Mouse (Mus musculus) NIH3T3 (cell line): Measurements from ENCODE around the gene Rhox2f.
A peak's percentile ranks its signal among the peaks of the same experiment; 100 is the strongest.
"Not testable (repeated sequence)": the region's sequence is repeated elsewhere in the genome, so short reads cannot be mapped to it uniquely, and the experiment has no call there.

Experiments used
- DNase-seq: peaks from one replicate; pipeline ENCODE4 v3.0.0-alpha.2; 2012; ENCODE audit warnings: low read depth

The Rhox2f gene

GRCm38 (mm10) chrX:37571105-37571504 is at the start of gene Rhox2f:
Rhox2f (plus strand) TSS chrX:37571405.
- not testable (repeated sequence) for DNase-seq

DNA sequence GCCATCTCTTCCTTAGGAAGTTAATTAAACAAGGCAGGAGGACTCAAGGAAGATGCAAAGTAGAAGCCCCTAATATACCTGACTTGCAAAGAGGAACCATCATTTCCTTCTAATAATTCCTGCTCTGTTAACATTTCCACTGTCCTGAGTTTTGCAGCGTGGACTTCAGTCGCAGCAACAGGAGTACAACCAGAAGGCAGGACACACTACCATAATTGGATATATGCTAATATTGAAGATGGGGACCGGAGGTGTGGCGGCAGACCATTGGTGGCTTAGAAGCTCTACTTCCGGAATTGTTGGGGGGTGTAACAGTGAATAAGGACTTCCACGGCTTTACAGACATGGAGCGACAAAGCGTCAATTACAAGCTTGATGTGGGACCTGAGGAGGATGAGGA is 41.1 kb upstream of the Rhox2f start, which contains the start of gene Rhox2e:
Rhox2e (plus strand) TSS at position 301 of the 400 bp plus-strand sequence.
- not testable (repeated sequence) for DNase-seq

DNA sequence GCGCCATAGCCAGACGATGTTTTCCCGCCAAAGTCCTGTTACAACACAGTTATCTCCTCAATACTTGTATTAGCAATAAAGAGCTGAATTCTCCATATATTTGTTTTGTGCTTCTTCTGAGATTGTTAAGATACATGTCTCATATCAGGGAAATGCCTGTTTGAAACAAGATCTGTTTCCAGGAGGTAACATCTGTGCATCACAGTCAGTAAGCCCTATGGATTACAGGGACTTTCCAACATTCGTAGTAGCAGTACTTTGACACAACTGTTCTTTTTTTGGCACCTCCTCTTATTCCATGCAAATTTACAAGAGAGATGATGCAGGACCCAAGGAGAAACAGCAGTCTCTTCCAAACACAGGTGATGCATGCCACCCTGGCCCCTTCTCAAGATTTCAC is 29.5 kb upstream of the Rhox2f start, which contains the start of gene Rhox3e:
Rhox3e (plus strand) TSS at position 301 of the 400 bp plus-strand sequence.
- not testable (repeated sequence) for DNase-seq

- DNase-seq, result not testable (repeated sequence)
Measured at GRCm38 (mm10) chrX:37557112-37557511, 14.1 kb upstream of the Rhox2f start, which contains the start of gene Rhox4e. Rhox4e (plus strand) TSS chrX:37557412.

DNA sequence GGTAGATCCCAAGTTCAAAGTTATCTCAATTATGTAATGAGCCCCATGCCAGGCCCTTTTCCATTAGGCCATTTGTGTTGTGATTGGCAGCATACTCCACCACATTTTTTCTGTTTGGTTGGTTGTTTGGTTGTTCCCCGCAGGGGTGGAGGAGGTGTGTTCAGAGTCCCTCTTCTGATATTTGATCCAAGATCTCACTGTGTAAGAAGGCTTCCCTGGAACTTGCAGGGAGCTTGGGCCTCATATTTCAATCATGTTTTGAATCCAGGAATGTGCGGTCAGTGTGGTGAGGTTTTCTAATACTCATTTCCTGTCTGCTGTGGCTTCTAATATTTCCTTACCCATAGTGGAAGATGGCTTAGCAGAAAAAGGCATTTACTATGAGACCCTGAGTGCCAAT is 1.4 kb downstream of the Rhox2f start:
- DNase-seq, result peak; percentile 6

- DNase-seq, result not testable (repeated sequence)
Measured at GRCm38 (mm10) chrX:37580692-37581091, 9.5 kb downstream of the Rhox2f start, which contains the start of gene Rhox3f. Rhox3f (plus strand) TSS chrX:37580992.

DNA sequence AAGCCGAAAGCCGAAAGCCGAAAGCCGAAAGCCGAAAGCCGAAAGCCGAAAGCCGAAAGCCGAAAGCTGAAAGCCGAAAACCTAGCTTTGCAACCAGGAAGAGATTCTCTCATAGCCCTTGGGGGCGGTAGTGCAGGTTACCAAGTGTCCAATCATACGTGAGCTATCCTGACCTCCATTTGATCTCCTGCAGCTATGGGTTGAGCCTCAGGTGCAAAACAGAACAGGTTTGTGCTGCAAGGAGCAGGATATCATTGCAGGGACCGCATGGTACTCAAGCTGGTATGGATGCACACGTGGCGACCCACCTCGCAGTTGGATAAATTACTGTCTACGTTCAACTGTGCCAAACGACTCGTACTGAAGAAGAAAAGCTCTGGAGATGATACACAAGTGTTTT is 36.4 kb downstream of the Rhox2f start, which contains the start of gene Rhox4f:
Rhox4f (minus strand) TSS at position 101 of the 400 bp plus-strand sequence.
- DNase-seq, result not testable (repeated sequence)
